Mouse (Mus musculus): ENCODE data around the gene Olfr1006. TPM values are rescaled to one million over a fixed set of nuclear protein-coding genes. Genes with fewer than 3 reads are reported as not detected.
"Not testable (repeated sequence)": the region's sequence is repeated elsewhere in the genome, so short reads cannot be mapped to it uniquely, and the experiment has no call there.

Gene Olfr1006
- polyA plus RNA-seq (2015; fragmentation: Nextera tagmentation; extraction: Ambion mirVana): not detected in 2 replicates

DNA sequence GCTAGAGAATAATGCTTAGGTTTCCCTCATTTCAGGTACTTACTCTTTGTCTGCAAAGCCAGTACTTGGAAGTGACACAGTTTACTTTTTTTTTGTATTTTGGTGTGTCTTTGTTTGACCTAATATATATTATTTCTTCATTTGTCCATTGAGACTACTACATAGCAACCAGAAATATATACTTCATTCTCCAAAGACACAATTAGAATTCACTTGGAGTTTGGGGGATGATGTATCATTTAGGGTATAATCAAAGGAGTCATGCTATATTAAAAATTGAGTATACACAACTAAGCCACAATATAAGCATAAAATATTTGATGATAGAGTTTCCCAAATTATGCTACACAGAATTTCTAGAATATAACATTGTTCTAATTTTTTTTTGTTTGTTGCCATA is at the start of gene Olfr1006:
Olfr1006 (minus strand) TSS at position 101 of the 400 bp plus-strand sequence.
- ATAC-seq (ENCODE audit: extremely low read depth, insufficient number of reproducible peaks, low FRiP score, low TSS enrichment): no peak
- H3K27me3 ChIP-seq (replicated peaks): no peaks in the 10 kb centered on the region

DNA sequence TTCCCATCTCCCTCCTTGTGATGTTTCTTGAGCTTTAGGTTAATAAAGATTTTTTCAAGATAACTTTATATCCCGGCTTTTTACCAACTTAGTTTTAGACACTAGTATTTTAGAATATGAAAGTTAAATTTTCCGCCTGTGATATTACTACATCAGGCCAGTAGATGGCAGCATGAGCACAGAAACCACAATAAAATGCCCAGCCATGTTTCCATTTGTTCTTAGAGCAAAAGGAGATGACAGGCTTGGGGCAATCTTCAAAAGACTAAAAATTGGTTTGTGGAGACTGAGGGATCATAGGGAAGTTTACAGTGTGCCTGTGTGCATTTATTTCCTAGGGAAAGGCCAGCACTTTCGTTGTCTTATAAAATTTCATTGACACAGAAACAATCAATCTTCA is 47.2 kb upstream of the Olfr1006 start:
- Histone ChIP-seq H3K9me3 (no peaks in the 10 kb centered on the region), H3K9ac (no peak overlapping the region), H3K4me3 (no peak overlapping the region), H3K27ac (replicated peaks) (no peak overlapping the region), H3K27me3 (replicated peaks) (no peaks in the 10 kb centered on the region), H3K4me1 (no peaks in the 10 kb centered on the region), H3K4me2 (no peak overlapping the region), H3K36me3 (no peaks in the 10 kb centered on the region)
- ATAC-seq (ENCODE audit: extremely low read depth, insufficient number of reproducible peaks, low FRiP score, low TSS enrichment): no peak
- 12% methylated on average over 3 of the region's 3 CpGs for WGBS

More for the DNA sequence above, at the start of gene Olfr1006:
- no peaks in the 10 kb centered on the region for H3K36me3 ChIP-seq
- no peak within 1 kb of the TSS for H3K4me2 ChIP-seq
- no peaks in the 10 kb centered on the region for H3K9me3 ChIP-seq
- H3K4me1 ChIP-seq: no peaks in the 10 kb centered on the region
- H3K27ac ChIP-seq (replicated peaks): no peak within 1 kb of the TSS
- no peak within 1 kb of the TSS for H3K4me3 ChIP-seq
- H3K9ac ChIP-seq: no peak within 1 kb of the TSS

DNA sequence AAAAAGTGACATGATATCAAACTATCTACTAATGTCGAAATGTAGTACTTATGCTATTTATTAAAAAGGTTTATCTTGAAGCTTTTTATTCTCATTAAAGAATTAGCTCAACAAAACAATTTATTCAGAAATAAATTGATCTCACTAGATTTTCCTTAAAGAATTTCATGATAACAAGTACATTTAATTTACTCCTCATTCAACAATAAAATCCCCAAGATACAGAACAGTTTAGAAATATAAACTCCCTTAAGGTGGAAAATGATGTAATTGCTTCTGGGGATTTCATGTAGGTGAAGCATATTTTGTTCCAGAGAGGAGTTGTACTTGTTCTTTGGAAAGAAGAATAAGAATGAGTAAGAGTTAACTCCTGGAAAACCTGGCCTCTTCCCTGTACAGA is 36.6 kb upstream of the Olfr1006 start, which contains the start of gene Olfr1009:
Olfr1009 (plus strand) TSS at position 301 of the 400 bp plus-strand sequence.
- no peak for ATAC-seq (ENCODE audit: extremely low read depth, insufficient number of reproducible peaks, low FRiP score, low TSS enrichment)
- H3K9me3 ChIP-seq: 0 out of 2 replicates have a peak, but pooled peaks cover 3% of the 10 kb centered on the region
- no peak within 1 kb of the TSS for H3K9ac ChIP-seq
- no peak within 1 kb of the TSS for H3K27ac ChIP-seq (replicated peaks)
- no peaks in the 10 kb centered on the region for H3K27me3 ChIP-seq (replicated peaks)
- 67% methylated on average over 1 of the region's 1 CpGs for WGBS
- no peak within 1 kb of the TSS for H3K4me3 ChIP-seq
- H3K4me2 ChIP-seq: no peak within 1 kb of the TSS
- no peaks in the 10 kb centered on the region for H3K4me1 ChIP-seq
- H3K36me3 ChIP-seq: no peaks in the 10 kb centered on the region

DNA sequence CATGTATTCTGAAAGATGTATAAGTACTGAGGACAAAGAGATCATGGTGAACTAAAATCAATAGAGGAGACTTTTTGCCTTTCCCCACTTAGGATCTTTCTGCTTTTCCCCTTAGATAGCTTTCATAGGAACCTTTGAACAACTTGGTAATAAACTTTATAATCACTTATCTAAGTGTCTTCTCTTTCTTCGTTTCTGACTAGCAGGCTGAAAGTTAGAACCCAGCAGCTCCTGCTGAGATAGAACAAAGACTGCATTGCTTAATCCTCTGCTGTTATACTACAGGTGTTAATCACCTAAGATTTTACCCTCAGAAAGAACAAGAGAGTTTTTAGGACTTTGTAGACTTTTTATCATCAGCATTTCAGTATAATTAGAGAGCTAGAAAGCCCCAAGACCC is 32.6 kb upstream of the Olfr1006 start:
- no peaks in the 10 kb centered on the region for H3K27me3 ChIP-seq (replicated peaks)
- WGBS: 41% methylated on average over 1 of the region's 1 CpGs
- ATAC-seq (ENCODE audit: extremely low read depth, insufficient number of reproducible peaks, low FRiP score, low TSS enrichment): no peak

DNA sequence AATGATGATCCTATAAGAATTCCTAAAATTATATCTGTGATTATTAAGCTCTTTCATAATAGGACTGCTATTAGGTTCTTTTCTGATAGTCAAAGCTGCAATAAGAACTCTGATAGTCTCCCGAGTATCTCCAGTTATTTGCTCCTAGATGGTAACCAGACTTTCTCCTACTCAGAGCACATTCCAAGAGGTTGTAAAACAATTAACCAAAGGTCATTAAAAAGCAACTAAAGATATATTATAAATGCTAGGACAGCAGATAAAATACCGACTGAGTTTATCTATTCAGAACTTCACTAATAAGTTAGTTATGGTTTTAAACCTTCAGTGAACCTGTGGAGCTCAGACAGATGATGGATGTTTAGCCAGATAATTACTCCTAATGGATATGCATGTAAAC is 32.1 kb upstream of the Olfr1006 start:
- not testable (repeated sequence) for H3K4me1 ChIP-seq; H3K9me3 ChIP-seq; H3K9ac ChIP-seq; H3K27ac ChIP-seq (replicated peaks); H3K4me3 ChIP-seq; ATAC-seq (ENCODE audit: extremely low read depth, insufficient number of reproducible peaks, low FRiP score, low TSS enrichment); H3K4me2 ChIP-seq; H3K36me3 ChIP-seq; H3K27me3 ChIP-seq (replicated peaks)
- 51% methylated on average over 2 of the region's 2 CpGs for WGBS

More for the DNA sequence above, 32.6 kb upstream of the Olfr1006 start:
- Histone ChIP-seq H3K9ac (no peak overlapping the region), H3K27ac (replicated peaks) (no peak overlapping the region), H3K4me2 (no peak overlapping the region), H3K4me1 (no peaks in the 10 kb centered on the region), H3K9me3 (0 out of 2 replicates have a peak, but pooled peaks cover 3% of the 10 kb centered on the region), H3K4me3 (no peak overlapping the region), H3K36me3 (no peaks in the 10 kb centered on the region)

DNA sequence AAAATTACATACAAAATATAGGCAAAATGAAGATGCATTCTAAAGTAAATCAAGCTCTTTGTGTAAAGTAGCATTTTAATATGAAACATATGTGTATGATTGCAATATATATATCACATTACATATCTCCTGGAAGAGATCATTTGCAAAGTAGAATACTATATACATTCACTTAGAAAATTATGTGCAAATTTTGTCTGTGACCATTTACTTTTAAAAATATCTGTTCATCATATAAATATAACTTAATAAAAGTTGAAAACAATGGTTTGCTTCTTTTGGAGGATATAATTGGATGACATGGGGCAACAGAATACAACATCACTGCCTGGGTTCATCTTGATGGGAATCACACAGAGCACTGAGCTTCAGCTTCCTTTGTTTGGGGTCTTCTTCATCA is 10.6 kb upstream of the Olfr1006 start, which contains the start of gene Olfr1008:
Olfr1008 (plus strand) TSS at position 301 of the 400 bp plus-strand sequence.
- Histone ChIP-seq H3K4me3 (no peak within 1 kb of the TSS), H3K9ac (no peak within 1 kb of the TSS), H3K4me2 (no peak within 1 kb of the TSS), H3K27ac (replicated peaks) (no peak within 1 kb of the TSS), H3K9me3 (peaks cover 3% of the 10 kb centered on the region), H3K4me1 (no peaks in the 10 kb centered on the region), H3K36me3 (no peaks in the 10 kb centered on the region), H3K27me3 (replicated peaks) (no peaks in the 10 kb centered on the region)
- ATAC-seq (ENCODE audit: extremely low read depth, insufficient number of reproducible peaks, low FRiP score, low TSS enrichment): no peak

DNA sequence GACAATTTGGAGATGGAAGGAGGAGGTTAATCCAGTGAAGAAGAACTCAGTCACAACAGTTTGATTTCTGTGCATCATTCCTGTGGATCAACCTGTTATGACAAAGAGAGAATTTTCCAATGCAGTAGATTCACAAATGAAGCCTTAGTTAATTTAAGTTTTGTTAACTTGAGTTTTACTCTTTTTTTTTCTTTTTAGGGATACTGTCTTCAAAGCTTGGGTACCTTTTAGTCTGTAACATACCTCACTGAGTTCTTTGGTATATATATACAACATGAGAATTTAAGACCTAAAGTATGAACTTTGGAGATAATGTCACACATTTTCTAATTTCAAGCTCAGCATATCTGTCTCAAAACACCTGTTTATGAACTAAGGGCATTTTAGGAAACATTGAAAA is 14.2 kb downstream of the Olfr1006 start, which contains the start of gene Olfr154:
Olfr154 (minus strand) TSS at position 101 of the 400 bp plus-strand sequence.
- H3K4me2 ChIP-seq; H3K9ac ChIP-seq; H3K4me1 ChIP-seq; H3K27me3 ChIP-seq (replicated peaks); ATAC-seq (ENCODE audit: extremely low read depth, insufficient number of reproducible peaks, low FRiP score, low TSS enrichment); H3K9me3 ChIP-seq; H3K27ac ChIP-seq (replicated peaks); H3K36me3 ChIP-seq; H3K4me3 ChIP-seq: not testable (repeated sequence)

DNA sequence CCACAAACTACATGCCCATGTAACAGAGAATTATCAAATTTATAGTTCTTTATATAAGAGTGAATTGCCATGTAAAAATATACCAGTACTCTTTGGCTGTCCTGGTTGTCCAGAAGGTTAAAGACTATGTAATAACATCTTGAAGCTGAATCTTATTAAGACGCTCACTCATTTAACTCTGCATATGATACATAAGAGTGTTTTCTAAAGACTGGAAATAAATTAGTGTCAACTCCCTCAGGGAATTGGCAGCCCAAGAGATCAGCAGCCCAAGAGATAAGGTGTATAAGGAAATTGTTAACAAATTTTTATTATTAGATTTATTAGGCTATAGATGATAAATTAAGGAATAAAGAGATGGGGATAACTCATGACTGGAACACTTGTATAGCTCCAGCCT is 28.0 kb downstream of the Olfr1006 start, which contains the start of gene Olfr1002:
Olfr1002 (minus strand) TSS at position 101 of the 400 bp plus-strand sequence.
- no peak for ATAC-seq (ENCODE audit: extremely low read depth, insufficient number of reproducible peaks, low FRiP score, low TSS enrichment)
- Histone ChIP-seq H3K4me2 (no peak within 1 kb of the TSS), H3K27me3 (replicated peaks) (no peaks in the 10 kb centered on the region), H3K4me3 (no peak within 1 kb of the TSS), H3K9me3 (no peaks in the 10 kb centered on the region), H3K9ac (no peak within 1 kb of the TSS), H3K4me1 (no peaks in the 10 kb centered on the region), H3K36me3 (no peaks in the 10 kb centered on the region), H3K27ac (replicated peaks) (no peak within 1 kb of the TSS)
- 87% methylated on average over 1 of the region's 1 CpGs for WGBS

Other genes with a start within 250 kb of the Olfr1006 start
- not detected in 2 replicates for gene Olfr994, start 242.3 kb downstream of the Olfr1006 start, polyA plus RNA-seq (2015; fragmentation: Nextera tagmentation; extraction: Ambion mirVana)
- not detected in 2 replicates for gene Olfr995, start 235.1 kb downstream of the Olfr1006 start, polyA plus RNA-seq (2015; fragmentation: Nextera tagmentation; extraction: Ambion mirVana)
- not detected in 2 replicates for gene 4833423E24Rik, start 159.7 kb downstream of the Olfr1006 start, polyA plus RNA-seq (2015; fragmentation: Nextera tagmentation; extraction: Ambion mirVana)
- not detected in 2 replicates for gene Olfr996, start 99.6 kb downstream of the Olfr1006 start, polyA plus RNA-seq (2015; fragmentation: Nextera tagmentation; extraction: Ambion mirVana)
- gene Olfr998, start 89.8 kb downstream of the Olfr1006 start, polyA plus RNA-seq (2015; fragmentation: Nextera tagmentation; extraction: Ambion mirVana): not detected in 2 replicates
- not detected in 2 replicates for gene Olfr1000, start 66.9 kb downstream of the Olfr1006 start, polyA plus RNA-seq (2015; fragmentation: Nextera tagmentation; extraction: Ambion mirVana)
- gene Olfr1002, start 28.1 kb downstream of the Olfr1006 start, polyA plus RNA-seq (2015; fragmentation: Nextera tagmentation; extraction: Ambion mirVana): not detected in 2 replicates
- not detected in 2 replicates for gene Olfr154, start 14.3 kb downstream of the Olfr1006 start, polyA plus RNA-seq (2015; fragmentation: Nextera tagmentation; extraction: Ambion mirVana)
- gene Olfr1008, start 10.7 kb upstream of the Olfr1006 start, polyA plus RNA-seq (2015; fragmentation: Nextera tagmentation; extraction: Ambion mirVana): not detected in 2 replicates
- not detected in 2 replicates for gene Olfr1009, start 36.7 kb upstream of the Olfr1006 start, polyA plus RNA-seq (2015; fragmentation: Nextera tagmentation; extraction: Ambion mirVana)
- not detected in 2 replicates for gene Olfr1012, start 84.0 kb upstream of the Olfr1006 start, polyA plus RNA-seq (2015; fragmentation: Nextera tagmentation; extraction: Ambion mirVana)
- gene Olfr1013, start 88.3 kb upstream of the Olfr1006 start, polyA plus RNA-seq (2015; fragmentation: Nextera tagmentation; extraction: Ambion mirVana): not detected in 2 replicates
- not detected in 2 replicates for gene Olfr1014, start 93.9 kb upstream of the Olfr1006 start, polyA plus RNA-seq (2015; fragmentation: Nextera tagmentation; extraction: Ambion mirVana)
- not detected in 2 replicates for gene Olfr1015, start 103.2 kb upstream of the Olfr1006 start, polyA plus RNA-seq (2015; fragmentation: Nextera tagmentation; extraction: Ambion mirVana)
- gene Olfr1016, start 123.8 kb upstream of the Olfr1006 start, polyA plus RNA-seq (2015; fragmentation: Nextera tagmentation; extraction: Ambion mirVana): not detected in 2 replicates
- not detected in 2 replicates for gene Olfr1018, start 139.7 kb upstream of the Olfr1006 start, polyA plus RNA-seq (2015; fragmentation: Nextera tagmentation; extraction: Ambion mirVana)
- not detected in 2 replicates for gene Olfr1019, start 166.7 kb upstream of the Olfr1006 start, polyA plus RNA-seq (2015; fragmentation: Nextera tagmentation; extraction: Ambion mirVana)
- not detected in 2 replicates for gene Olfr1020, start 168.3 kb upstream of the Olfr1006 start, polyA plus RNA-seq (2015; fragmentation: Nextera tagmentation; extraction: Ambion mirVana)
- gene Olfr1022, start 189.8 kb upstream of the Olfr1006 start, polyA plus RNA-seq (2015; fragmentation: Nextera tagmentation; extraction: Ambion mirVana): not detected in 2 replicates
- gene Olfr1023, start 206.9 kb upstream of the Olfr1006 start, polyA plus RNA-seq (2015; fragmentation: Nextera tagmentation; extraction: Ambion mirVana): not detected in 2 replicates
- gene Olfr1024, start 226.3 kb upstream of the Olfr1006 start, polyA plus RNA-seq (2015; fragmentation: Nextera tagmentation; extraction: Ambion mirVana): not detected in 2 replicates
- gene Olfr1025-ps1, start 236.4 kb upstream of the Olfr1006 start, polyA plus RNA-seq (2015; fragmentation: Nextera tagmentation; extraction: Ambion mirVana): not detected in 2 replicates
- gene Olfr1026, start 242.8 kb upstream of the Olfr1006 start, polyA plus RNA-seq (2015; fragmentation: Nextera tagmentation; extraction: Ambion mirVana): not detected in 2 replicates